Mouse (Mus musculus): ENCODE data around the gene Zmiz1. TPM values are rescaled to one million over a fixed set of nuclear protein-coding genes. Genes with fewer than 3 reads are reported as not detected.

Zmiz1 gene
- polyA plus RNA-seq, 1 experiment from 2014 or later: 21.2 TPM

- no peak overlapping the region for H3K4me3 ChIP-seq (ENCODE audit: low read length)
- H3K9ac ChIP-seq (ENCODE audit: low read depth, low read length): peak overlapping the region; percentile 41
- H3K4me2 ChIP-seq (ENCODE audit: low read depth, low read length): peak overlapping the region; percentile 37
- no peaks in the 10 kb centered on the region for H3K27me3 ChIP-seq (replicated peaks; ENCODE audit: control insufficient read depth, insufficient read depth, low read length)
- peaks cover 38% of the 10 kb centered on the region for H3K4me1 ChIP-seq (ENCODE audit: control insufficient read depth, insufficient read depth, low read length)
- H3K36me3 ChIP-seq (ENCODE audit: control insufficient read depth, insufficient read depth, low read length): no peaks in the 10 kb centered on the region
- WGBS: 31% methylated on average over 10 of the region's 10 CpGs
- H3K9me3 ChIP-seq (ENCODE audit: control insufficient read depth, low read length): no peaks in the 10 kb centered on the region
- peak overlapping the region; percentile 95 for H3K27ac ChIP-seq (ENCODE audit: low read length)
- peak; percentile 88 for ATAC-seq
Observed at GRCm38 (mm10) chr14:25451699-25452632, 7.0 kb upstream of the Zmiz1 start.

GRCm38 (mm10) chr14:25452633-25453025 lies 6.4 kb upstream of the Zmiz1 start:
- Histone ChIP-seq H3K27me3 (replicated peaks; ENCODE audit: control insufficient read depth, insufficient read depth, low read length) (no peaks in the 10 kb centered on the region), H3K9ac (ENCODE audit: low read depth, low read length) (no peak overlapping the region), H3K36me3 (ENCODE audit: control insufficient read depth, insufficient read depth, low read length) (no peaks in the 10 kb centered on the region), H3K4me2 (ENCODE audit: low read depth, low read length) (no peak overlapping the region), H3K9me3 (ENCODE audit: control insufficient read depth, low read length) (no peaks in the 10 kb centered on the region), H3K4me1 (ENCODE audit: control insufficient read depth, insufficient read depth, low read length) (peaks cover 38% of the 10 kb centered on the region), H3K4me3 (ENCODE audit: low read length) (no peak overlapping the region), H3K27ac (ENCODE audit: low read length) (peak overlapping the region; percentile 95)
- no peak for ATAC-seq
- WGBS: 40% methylated on average over 2 of the region's 2 CpGs

DNA sequence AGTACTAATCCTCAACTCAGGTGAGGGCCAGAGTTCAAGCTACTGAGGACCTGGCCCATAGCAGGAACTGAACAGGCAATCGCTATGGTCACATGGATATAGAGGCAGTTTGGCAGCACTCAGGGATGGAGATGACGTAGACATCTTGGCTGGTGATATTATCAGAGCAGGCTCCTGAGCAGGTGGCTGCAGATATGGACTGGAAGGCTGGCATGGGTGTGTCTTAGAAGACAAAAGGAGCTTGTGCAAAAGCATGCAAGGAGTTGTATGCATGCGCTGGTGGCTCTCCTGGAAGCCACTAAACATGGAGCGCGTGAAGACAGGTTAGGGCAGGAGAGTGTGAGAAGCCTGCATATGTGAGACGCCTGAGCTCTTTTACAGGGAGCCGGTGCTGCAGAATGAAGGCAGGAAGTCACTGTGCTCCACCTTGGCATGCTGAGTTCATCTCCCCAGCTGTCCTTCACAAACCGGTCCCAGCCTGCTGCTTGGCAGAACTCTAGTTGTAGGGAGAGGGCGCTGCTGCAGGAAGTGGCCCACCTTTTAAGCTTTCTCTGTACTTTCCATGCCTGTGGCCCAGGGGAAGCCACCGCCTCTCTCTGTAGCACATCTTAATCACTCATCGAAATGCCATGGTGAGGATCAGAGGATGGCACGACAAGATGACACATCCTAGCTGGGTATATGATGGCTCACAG lies 4.8 kb upstream of the Zmiz1 start:
- ATAC-seq: no peak
- H3K9ac ChIP-seq (ENCODE audit: low read depth, low read length): no peak overlapping the region

DNA sequence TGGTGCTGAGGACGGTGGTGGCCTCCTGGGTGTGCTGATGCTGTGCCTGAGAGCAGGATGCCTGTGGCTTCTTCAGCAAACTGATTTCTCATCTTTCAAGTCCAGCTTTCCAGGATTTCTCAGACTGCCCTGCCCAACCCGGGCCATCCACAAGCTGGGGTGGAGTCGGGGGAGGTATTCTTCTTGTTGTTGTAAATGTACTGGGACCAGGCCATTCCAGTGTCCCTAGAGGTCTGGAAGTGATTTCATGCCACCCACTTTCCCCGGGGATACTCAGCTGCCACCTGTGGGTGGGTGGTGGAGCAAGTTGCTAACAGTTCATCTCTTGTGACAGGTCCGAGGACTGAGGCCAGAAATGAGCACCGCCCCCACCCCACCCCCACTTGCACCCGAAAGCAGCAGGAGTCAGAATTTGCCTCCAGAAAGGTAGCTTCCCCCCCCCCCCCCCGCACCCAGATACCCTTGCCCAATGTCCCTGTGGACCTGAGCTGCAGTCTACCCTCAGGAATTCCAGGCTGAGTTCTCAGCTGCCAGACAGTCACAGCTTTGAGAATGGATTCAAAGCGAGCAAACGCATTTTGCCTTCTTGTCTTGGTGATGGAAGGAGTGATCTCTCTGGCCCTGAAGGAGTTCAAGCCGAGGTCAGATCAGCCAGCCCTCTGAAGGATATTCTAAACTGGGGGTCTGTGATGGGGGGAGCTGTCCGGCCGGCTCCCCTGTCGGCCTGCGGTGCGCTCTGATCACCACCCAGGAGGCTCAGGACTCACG lies 2.1 kb upstream of the Zmiz1 start:
- Histone ChIP-seq H3K4me1 (ENCODE audit: control insufficient read depth, insufficient read depth, low read length) (peaks cover 46% of the 10 kb centered on the region), H3K27ac (ENCODE audit: low read length) (peak overlapping the region; percentile 91)

More for the DNA sequence above, 4.8 kb upstream of the Zmiz1 start:
- no peak overlapping the region for H3K4me3 ChIP-seq (ENCODE audit: low read length)
- no peak overlapping the region for H3K4me2 ChIP-seq (ENCODE audit: low read depth, low read length)
- peak overlapping the region; percentile 12; the same call in 1 of the 2 replicates for H3K27ac ChIP-seq (ENCODE audit: low read length)
- H3K9me3 ChIP-seq (ENCODE audit: control insufficient read depth, low read length): no peaks in the 10 kb centered on the region
- 71% methylated on average over 12 of the region's 12 CpGs for WGBS
- no peaks in the 10 kb centered on the region for H3K36me3 ChIP-seq (ENCODE audit: control insufficient read depth, insufficient read depth, low read length)
- H3K4me1 ChIP-seq (ENCODE audit: control insufficient read depth, insufficient read depth, low read length): peaks cover 43% of the 10 kb centered on the region
- no peaks in the 10 kb centered on the region for H3K27me3 ChIP-seq (replicated peaks; ENCODE audit: control insufficient read depth, insufficient read depth, low read length)

GRCm38 (mm10) chr14:25457434-25457957 lies 1.5 kb upstream of the Zmiz1 start:
- Histone ChIP-seq H3K9ac (ENCODE audit: low read depth, low read length) (peak overlapping the region; percentile 77), H3K27me3 (replicated peaks; ENCODE audit: control insufficient read depth, insufficient read depth, low read length) (no peaks in the 10 kb centered on the region), H3K9me3 (ENCODE audit: control insufficient read depth, low read length) (no peaks in the 10 kb centered on the region), H3K4me1 (ENCODE audit: control insufficient read depth, insufficient read depth, low read length) (peaks cover 47% of the 10 kb centered on the region), H3K27ac (ENCODE audit: low read length) (peak overlapping the region; percentile 91), H3K36me3 (ENCODE audit: control insufficient read depth, insufficient read depth, low read length) (no peaks in the 10 kb centered on the region), H3K4me3 (ENCODE audit: low read length) (peak overlapping the region; percentile 99), H3K4me2 (ENCODE audit: low read depth, low read length) (peak overlapping the region; percentile 98)
- ATAC-seq: peak; percentile 73
- WGBS: under 1% methylated on average over 50 of the region's 52 CpGs

More for the DNA sequence above, 2.1 kb upstream of the Zmiz1 start:
- H3K9me3 ChIP-seq (ENCODE audit: control insufficient read depth, low read length): no peaks in the 10 kb centered on the region
- H3K27me3 ChIP-seq (replicated peaks; ENCODE audit: control insufficient read depth, insufficient read depth, low read length): no peaks in the 10 kb centered on the region
- peak overlapping the region; percentile 77 for H3K9ac ChIP-seq (ENCODE audit: low read depth, low read length)
- peak overlapping the region; percentile 98 for H3K4me2 ChIP-seq (ENCODE audit: low read depth, low read length)
- WGBS: 3% methylated on average over 17 of the region's 17 CpGs
- ATAC-seq: peak; percentile 0; the same call in 1 of the 2 replicates
- H3K4me3 ChIP-seq (ENCODE audit: low read length): peak overlapping the region; percentile 99
- H3K36me3 ChIP-seq (ENCODE audit: control insufficient read depth, insufficient read depth, low read length): no peaks in the 10 kb centered on the region

GRCm38 (mm10) chr14:25458111-25459015 lies 622 bp upstream of the Zmiz1 start:
- Histone ChIP-seq H3K4me1 (ENCODE audit: control insufficient read depth, insufficient read depth, low read length) (peaks cover 49% of the 10 kb centered on the region), H3K4me2 (ENCODE audit: low read depth, low read length) (peak overlapping the region; percentile 98), H3K9ac (ENCODE audit: low read depth, low read length) (peak overlapping the region; percentile 77), H3K4me3 (ENCODE audit: low read length) (peak overlapping the region; percentile 99), H3K9me3 (ENCODE audit: control insufficient read depth, low read length) (no peaks in the 10 kb centered on the region), H3K36me3 (ENCODE audit: control insufficient read depth, insufficient read depth, low read length) (no peaks in the 10 kb centered on the region), H3K27ac (ENCODE audit: low read length) (peak overlapping the region; percentile 100), H3K27me3 (replicated peaks; ENCODE audit: control insufficient read depth, insufficient read depth, low read length) (no peaks in the 10 kb centered on the region)
- under 1% methylated on average over 37 of the region's 37 CpGs for WGBS
- peak; percentile 7 for ATAC-seq

- ATAC-seq: peak; percentile 50
- Histone ChIP-seq H3K36me3 (ENCODE audit: control insufficient read depth, insufficient read depth, low read length) (no peaks in the 10 kb centered on the region), H3K9ac (ENCODE audit: low read depth, low read length) (peak overlapping the region; percentile 98), H3K4me1 (ENCODE audit: control insufficient read depth, insufficient read depth, low read length) (peaks cover 57% of the 10 kb centered on the region), H3K9me3 (ENCODE audit: control insufficient read depth, low read length) (no peaks in the 10 kb centered on the region), H3K4me3 (ENCODE audit: low read length) (peak overlapping the region; percentile 99), H3K4me2 (ENCODE audit: low read depth, low read length) (peak overlapping the region; percentile 84), H3K27me3 (replicated peaks; ENCODE audit: control insufficient read depth, insufficient read depth, low read length) (no peaks in the 10 kb centered on the region), H3K27ac (ENCODE audit: low read length) (peak overlapping the region; percentile 100)
- under 1% methylated on average over 68 of the region's 69 CpGs for WGBS
Observed at GRCm38 (mm10) chr14:25459394-25459997, 511 bp downstream of the Zmiz1 start.
